Mouse (Mus musculus): ENCODE measurements around the gene Wdr6.

Wdr6 gene

DNA sequence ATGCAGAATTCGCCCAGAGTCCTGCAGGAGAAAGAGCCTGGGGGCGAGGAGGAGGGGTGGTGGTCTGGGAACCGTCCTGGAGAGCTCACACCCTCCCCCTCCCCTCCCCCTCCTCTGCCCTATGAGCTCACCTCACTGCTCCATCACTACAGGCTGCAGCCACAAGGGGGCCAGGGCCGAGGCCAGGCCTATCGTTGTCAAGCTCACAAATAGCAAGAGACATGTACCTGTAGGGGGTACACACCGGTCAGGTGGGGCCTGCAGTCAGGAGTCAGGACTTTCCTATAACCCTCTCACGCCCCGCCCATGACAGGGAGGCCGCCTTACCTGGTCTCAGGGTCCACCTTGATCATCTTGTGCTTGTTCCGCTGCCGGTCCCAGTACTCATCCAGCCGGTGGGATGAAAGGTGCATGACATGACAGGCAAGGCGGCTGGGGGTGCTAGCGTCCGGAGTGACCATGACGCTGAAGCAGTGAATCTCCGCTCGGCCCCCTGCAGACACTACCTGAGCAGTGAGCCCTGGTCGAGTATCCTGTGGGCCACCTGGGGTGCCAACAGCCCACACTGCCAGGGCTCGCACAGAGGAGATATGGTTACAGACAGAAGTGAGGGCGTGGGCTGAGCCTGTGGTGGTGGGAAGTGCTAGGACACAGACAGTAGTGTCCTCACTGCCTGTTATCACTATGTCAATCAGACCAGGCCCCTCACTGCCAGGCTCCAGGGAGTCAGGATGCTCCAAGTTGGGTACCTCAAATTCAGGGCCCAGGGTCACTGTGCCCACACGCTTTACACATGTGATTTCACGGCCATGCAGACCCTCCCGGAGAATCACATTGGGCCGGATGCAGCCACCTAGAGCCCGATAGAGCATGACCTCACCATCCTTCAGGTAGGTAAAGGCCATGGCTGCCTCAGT, 4.5 kb downstream of the Wdr6 start:
- peak in 1 of 2 experiments; percentile 44 for DNase-seq

DNA sequence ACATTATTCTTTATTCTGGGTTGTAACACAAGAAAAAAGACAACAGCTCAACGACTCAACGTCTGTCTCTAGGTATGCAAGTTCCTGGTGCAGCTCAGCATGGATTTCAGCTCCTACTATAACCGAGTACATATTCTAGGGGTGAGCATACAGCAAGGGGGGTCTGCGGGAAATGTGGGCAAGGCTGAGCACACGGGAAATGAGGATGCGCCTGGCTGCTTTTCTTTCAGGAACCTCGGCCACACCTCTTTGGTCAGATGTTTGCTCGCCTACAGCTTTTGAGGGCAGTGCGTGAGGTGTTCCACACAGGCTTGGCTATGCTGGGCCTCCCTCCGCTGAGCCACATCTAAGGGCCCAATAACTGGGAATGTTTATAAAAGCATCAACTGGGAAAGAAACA, 6.2 kb downstream of the Wdr6 start:
- no peak for DNase-seq

- no peak for DNase-seq
Measured at GRCm38 (mm10) chr9:108571401-108571973, 7.1 kb downstream of the Wdr6 start.

- DNase-seq = peak; percentile 82 to 85
Measured at GRCm38 (mm10) chr9:108570207-108570896, 8.2 kb downstream of the Wdr6 start.

DNA sequence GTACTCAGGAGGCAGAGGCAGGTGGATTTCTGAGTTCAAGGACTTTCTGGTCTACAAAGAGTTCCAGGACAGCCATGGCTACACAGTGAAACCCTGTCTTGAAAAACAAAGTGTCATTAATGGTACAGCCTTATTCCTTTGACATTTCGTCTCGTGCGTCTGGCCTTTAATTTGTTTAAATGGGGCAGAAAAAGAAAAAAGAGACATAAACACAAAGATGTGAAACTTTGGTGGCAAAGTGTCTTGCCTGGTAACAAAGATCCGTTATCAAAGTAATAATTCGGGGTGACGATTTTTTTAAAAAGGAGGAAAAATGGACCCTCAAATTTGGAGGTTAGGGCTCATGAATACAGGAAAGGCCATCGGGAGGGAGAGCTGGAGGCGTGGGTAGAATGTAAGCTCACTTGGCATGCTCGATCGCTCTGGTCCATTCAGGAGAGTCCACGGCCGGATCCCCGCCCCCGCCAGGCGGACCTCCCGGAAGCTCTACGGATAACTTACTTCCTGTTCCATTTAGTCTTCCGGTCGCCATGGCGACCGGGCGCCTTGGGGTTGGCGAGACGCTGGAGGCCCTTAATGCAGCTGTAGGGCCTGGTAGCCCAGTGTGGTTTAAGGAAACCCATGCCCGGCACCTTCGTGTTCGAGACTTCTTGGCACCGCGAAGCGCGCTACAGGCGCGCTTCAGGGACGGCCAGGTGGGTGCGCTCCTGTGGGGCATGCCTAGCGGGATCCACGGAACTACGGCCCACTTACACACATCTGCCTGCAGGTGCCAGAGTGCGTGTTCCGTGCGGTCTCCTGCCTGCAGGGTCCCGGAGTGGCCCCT, 8.9 kb downstream of the Wdr6 start, which contains the start of gene Dalrd3:
Dalrd3 (plus strand) TSS at position 506 of the 826 bp plus-strand sequence.
- peak; percentile 94 to 96 for DNase-seq

GRCm38 (mm10) chr9:108568511-108568921, 10.0 kb downstream of the Wdr6 start:
- no peak for DNase-seq

DNA sequence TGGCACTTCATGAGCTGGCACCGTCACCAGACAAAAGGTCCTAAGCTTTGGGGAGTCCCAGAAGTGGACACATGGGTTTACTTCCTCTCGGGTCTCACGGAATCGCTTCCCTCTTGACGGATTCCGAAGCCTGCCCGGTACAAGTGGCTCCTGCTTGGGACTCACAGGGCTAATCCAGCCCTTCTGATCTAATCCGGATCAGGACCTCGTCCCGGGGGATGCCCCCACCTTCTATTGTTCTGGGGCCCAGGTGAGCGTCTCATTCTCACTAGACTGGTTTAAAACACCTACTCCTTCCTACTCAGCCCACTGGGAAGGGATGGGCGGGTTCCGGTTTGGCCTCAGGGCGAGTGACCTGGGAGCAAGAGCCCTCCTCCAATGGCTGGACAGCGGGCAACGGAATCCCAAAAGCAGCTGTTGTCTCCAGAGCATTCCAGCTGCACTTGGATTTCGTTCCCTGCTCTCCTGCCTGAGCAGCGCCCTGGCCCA, 10.6 kb downstream of the Wdr6 start:
- DNase-seq = peak; percentile 47 to 58

- peak; percentile 97 to 98 for DNase-seq
Measured at GRCm38 (mm10) chr9:108566815-108567776, 11.4 kb downstream of the Wdr6 start, which contains the start of gene Ndufaf3. TSS of gene Ndufaf3 (minus strand) at chr9:108567434.

DNA sequence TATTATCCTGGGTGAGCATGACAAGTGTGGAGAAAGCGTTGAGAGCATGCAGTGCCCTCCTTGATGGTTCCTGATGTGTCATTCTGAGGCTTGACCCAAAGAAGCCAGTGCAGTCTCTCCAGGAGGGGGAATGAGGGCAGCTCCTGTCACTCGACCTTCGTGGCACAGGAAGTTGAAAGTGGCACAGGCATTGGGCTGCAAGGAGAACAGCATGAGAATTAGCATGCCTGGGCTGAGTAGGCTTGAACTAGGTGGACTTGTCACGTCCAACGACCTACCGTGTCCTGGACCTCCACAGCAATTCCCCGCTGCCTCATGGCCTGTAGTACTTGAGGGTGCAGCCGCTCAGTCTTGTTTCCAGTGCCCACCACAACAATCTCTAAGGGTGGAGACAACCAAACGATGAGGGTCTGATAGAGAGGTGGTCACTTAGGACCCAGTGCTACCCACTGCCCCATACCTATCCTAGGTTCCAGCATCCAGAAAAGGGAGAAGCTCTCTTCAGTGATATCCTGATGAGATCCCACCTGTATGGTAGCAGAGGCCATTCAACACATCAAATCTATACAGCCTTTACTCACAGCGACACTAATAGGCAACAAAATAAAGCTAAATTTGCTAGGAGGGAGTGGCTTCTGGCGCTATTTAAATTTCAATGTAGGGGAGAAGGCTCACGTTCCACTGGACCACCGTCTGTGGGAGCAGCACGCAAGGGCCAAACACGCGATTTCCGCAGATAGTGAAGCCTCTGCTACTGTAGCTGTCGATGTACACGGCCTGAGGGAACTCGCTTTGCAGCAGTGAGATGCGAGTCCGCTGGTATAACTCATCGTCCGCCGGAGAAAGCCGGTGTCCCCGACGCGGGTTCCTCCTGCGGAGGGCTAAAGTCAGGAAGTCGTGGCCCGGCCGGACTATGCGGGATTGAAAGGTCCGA, 12.4 kb downstream of the Wdr6 start:
- DNase-seq = no peak

- no peak for DNase-seq
Measured at GRCm38 (mm10) chr9:108564131-108564530, 14.4 kb downstream of the Wdr6 start.

DNA sequence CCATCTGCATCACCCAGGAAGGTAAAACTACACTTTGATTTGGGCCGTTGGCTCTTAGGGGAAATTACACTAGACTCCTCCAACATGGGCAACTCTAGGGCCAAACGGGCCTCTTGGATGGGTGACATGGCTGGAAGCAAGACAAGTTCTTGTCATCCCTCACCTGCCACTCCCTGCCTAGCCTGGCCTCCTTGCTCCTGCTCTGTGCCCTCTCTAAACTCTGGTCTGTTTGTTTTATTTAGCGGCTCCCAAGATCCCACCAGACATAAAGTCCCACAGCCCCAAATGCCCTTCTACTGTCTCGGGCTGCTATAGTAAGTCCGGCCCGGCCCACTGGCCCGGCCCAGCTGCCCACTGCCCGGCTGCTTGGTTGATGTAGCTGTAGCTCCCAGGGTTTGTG, 14.9 kb downstream of the Wdr6 start:
- no peak for DNase-seq

DNA sequence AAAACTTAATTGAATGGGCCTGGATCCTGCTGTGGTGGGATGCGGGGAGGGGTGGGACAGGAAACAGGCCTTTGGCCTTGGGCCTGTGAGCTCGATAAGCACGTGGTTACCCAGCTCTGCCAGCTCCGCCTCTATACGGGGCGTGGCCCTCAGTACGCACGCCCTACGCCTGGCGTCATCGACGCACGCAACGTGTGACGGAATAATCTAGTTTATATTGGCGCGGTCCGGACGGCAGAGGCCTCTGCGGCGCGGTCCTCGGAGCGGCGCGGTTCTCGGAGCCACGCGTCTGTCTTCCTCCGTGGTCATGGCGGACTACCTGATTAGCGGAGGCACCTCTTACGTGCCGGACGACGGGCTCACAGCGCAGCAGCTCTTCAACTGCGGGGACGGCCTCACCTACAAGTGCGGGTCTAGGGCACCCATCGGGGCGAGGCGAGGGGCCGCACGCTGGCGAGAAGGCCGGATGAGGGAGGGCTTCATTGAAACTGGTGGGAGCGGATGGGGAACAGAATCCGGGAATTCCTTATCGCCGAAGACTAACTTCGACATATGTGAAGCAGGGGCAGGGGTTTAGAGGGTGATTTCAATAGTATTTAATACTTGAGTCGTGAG, 18.2 kb downstream of the Wdr6 start, which contains the start of gene Impdh2:
Impdh2 (plus strand) TSS at position 60 of the 615 bp plus-strand sequence.
- peak; percentile 95 to 97 for DNase-seq

GRCm38 (mm10) chr9:108559169-108559568, 19.4 kb downstream of the Wdr6 start:
- DNase-seq = no peak

DNA sequence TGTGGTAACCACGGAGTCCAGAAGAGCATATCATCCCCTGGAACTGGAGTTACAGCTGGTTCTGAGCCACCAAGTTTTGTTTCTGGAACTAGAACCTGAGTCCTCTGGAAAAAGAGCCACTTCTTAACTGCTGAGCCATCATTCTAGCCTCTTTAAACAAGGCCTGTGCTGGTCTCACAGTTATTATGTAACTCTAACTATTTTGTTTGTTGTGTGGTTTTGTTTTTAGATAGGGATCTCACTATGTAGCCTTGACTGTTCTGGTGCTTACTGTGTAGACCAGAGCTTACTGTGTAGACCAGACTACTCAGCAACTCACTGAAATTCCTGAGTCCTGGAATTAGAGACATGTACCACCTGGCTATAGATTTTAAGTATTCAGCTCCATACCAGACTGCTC, 31.7 kb downstream of the Wdr6 start:
- DNase-seq = no peak

GRCm38 (mm10) chr9:108545986-108546385, 32.6 kb downstream of the Wdr6 start:
- DNase-seq = no peak

- DNase-seq = no peak
Measured at GRCm38 (mm10) chr9:108540846-108541245, 37.7 kb downstream of the Wdr6 start.

DNA sequence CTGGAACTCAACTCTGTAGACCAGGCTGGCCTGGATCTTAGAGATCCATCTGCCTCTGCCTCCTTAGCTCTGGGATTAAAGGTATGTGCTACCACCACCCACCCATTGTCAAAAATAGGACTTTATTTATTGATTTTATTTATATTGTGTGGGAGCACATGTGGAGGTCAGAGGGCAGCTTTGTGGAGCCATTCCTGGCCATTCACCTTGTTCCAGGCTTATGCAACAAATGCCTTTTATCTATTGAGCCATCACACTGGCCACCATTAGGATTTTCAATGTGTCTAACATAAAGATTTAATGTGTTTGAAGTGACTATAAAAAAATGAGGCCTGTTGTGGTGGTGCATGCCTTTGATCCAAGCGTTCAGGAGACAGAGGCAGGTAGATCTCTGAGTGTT, 47.0 kb downstream of the Wdr6 start:
- DNase-seq = no peak

- DNase-seq = no peak
Measured at GRCm38 (mm10) chr9:108530954-108531353, 47.6 kb downstream of the Wdr6 start.

DNA sequence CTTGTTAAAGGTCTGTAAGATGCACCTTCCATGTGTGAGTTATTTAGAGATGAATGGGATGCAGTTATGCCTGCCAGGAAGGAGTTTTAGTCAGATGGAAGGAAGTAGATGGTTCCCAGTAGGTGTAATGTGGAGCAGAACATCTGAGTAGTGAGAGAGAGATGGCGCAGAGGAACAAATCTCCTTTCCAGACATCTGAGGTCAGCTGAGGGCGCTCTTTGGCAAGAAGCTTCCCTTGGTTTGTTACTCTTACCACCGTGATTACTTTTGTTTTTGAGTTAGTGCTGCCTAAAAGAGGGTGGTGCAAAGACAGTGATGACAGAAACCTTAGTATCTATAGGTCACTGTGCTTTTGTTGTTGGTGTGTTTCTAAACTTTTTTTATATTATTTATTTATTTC, 53.1 kb downstream of the Wdr6 start:
- no peak for DNase-seq

Measured in lung, adult 18-20 months (tissue).